Mouse (Mus musculus) heart, postnatal 0 days (tissue): ENCODE results near the gene Mrps16. TPM values are rescaled to one million over a fixed set of nuclear protein-coding genes. Genes with fewer than 3 reads are reported as not detected.
A peak's percentile ranks its signal among the peaks of the same experiment; 100 is the strongest.

Experiments
- ATAC-seq: fragments of 200-750 bp; cut with Nextera tagmentation; 2 replicates; pipeline ENCODE4 v1.8.0; 2017; ENCODE audit warnings: low read depth, moderate number of reproducible peaks, moderate library complexity; ENCODE audit not compliant: insufficient read depth
- DNase-seq: peaks from one replicate; pipeline ENCODE4 v3.0.0-alpha.2; 2016; ENCODE audit warnings: low spot score
- H3K27ac ChIP-seq: fragments of 300-500 bp; sonication (generic); 2 replicates; pipeline ENCODE4 v1.5.1; 2014; ENCODE audit warnings: low read depth, mild to moderate bottlenecking
- H3K27me3 ChIP-seq: fragments of 300-500 bp; sonication (generic); 2 replicates; pipeline ENCODE4 v1.6.1; 2014; ENCODE audit warnings: low read length, mixed read lengths; ENCODE audit not compliant: control insufficient read depth, insufficient read depth
- H3K36me3 ChIP-seq: fragments of 300-500 bp; sonication (generic); replicated peaks from 2 replicates; pipeline ENCODE4 v1.6.1; 2014; ENCODE audit warnings: low read length, mixed read lengths; ENCODE audit not compliant: control insufficient read depth, insufficient read depth
- H3K4me1 ChIP-seq: fragments of 300-500 bp; sonication (generic); 2 replicates; pipeline ENCODE4 v1.6.1; 2014; ENCODE audit warnings: antibody characterized with exemption; ENCODE audit not compliant: control insufficient read depth, insufficient read depth
- H3K4me2 ChIP-seq: fragments of 300-500 bp; sonication (generic); 2 replicates; pipeline ENCODE4 v1.6.1; 2014; ENCODE audit warnings: low read depth, mild to moderate bottlenecking, low read length, moderate library complexity
- H3K4me3 ChIP-seq: fragments of 300-500 bp; sonication (generic); 2 replicates; pipeline ENCODE4 v1.5.1; 2014; ENCODE audit warnings: low read depth, low read length
- H3K9ac ChIP-seq: fragments of 300-500 bp; sonication (generic); replicated peaks from 2 replicates; pipeline ENCODE4 v1.6.1; 2014; ENCODE audit warnings: low read depth, low read length, mixed read lengths
- H3K9me3 ChIP-seq: fragments of 300-500 bp; sonication (generic); replicated peaks from 2 replicates; pipeline ENCODE4 v1.6.1; 2016; ENCODE audit warnings: low read length; ENCODE audit not compliant: control insufficient read depth
- CTCF ChIP-seq: IDR thresholded peaks from 2 replicates; pipeline ENCODE4 v1.5.1; 2016; ENCODE audit warnings: antibody characterized with exemption, control low read depth, low read depth
- EP300 ChIP-seq: IDR thresholded peaks from 2 replicates; pipeline ENCODE4 v1.6.1; 2016; ENCODE audit warnings: antibody characterized with exemption, low read depth
- WGBS: fragments of 180-500 bp; shearing (Covaris S2); extraction: QIAGEN DNeasy Blood & Tissue Kit; methylation state at CpG from one replicate; pipeline ENCODE4 v1.1.7; 2014; 5-methylcytosine and 5-hydroxymethylcytosine counted together
- polyA plus RNA-seq: library from polyadenylated mRNA; unstranded; fragments of >200 nt; fragmentation: Nextera tagmentation; extraction: Ambion mirVana; gene quantifications from 2 replicates; pipeline ENCODE4 v1.2.1, GENCODE M21; 2015
- total RNA-seq: library from RNA; depleted of rRNA; stranded (reverse); fragments of >200 nt; gene quantifications from 2 replicates; pipeline ENCODE4 v1.2.3, GENCODE M21; 2014; ENCODE audit warnings: low replicate concordance; rRNA removed

Mrps16 gene
- total RNA-seq (67.4 and 79.3 TPM in 2 replicates), polyA plus RNA-seq (122 and 127 TPM in 2 replicates)

GRCm38 (mm10) chr14:20393205-20393913 is at the start of gene Mrps16:
Gene Mrps16 (minus strand): TSS chr14:20393634.
- Histone ChIP-seq H3K4me3 (peak within 1 kb of the TSS; percentile 74), H3K4me1 (peaks cover 9% of the 10 kb centered on the region), H3K9ac (peak within 1 kb of the TSS; percentile 84), H3K9me3 (no peaks in the 10 kb centered on the region), H3K4me2 (peak within 1 kb of the TSS; percentile 54), H3K27me3 (no peaks in the 10 kb centered on the region), H3K36me3 (peaks cover 13% of the 10 kb centered on the region; the same call in 1 of the 2 replicates), H3K27ac (peak within 1 kb of the TSS; percentile 94)
- DNase-seq, result peak; percentile 99
- ATAC-seq, result peak; percentile 94
- under 1% methylated on average over 65 of the region's 68 CpGs for WGBS
- TF ChIP-seq EP300 (peak; percentile 48; the same call in 1 of the 2 replicates), CTCF (peak; percentile 90)

- no peak for ATAC-seq
- Histone ChIP-seq H3K4me3 (no peak overlapping the region), H3K4me1 (no peaks in the 10 kb centered on the region), H3K4me2 (no peak overlapping the region), H3K27me3 (no peaks in the 10 kb centered on the region), H3K36me3 (no peaks in the 10 kb centered on the region), H3K9me3 (no peaks in the 10 kb centered on the region), H3K27ac (no peak overlapping the region), H3K9ac (no peak overlapping the region)
- 52% methylated on average over 17 of the region's 17 CpGs for WGBS
- no peak for TF ChIP-seq CTCF
- TF ChIP-seq EP300, result no peak
- DNase-seq, result no peak
These were observed 48.8 kb upstream of the Mrps16 start for GRCm38 (mm10) chr14:20442252-20442651.

- Histone ChIP-seq H3K27ac (no peak overlapping the region), H3K4me1 (no peaks in the 10 kb centered on the region), H3K9me3 (no peaks in the 10 kb centered on the region), H3K36me3 (no peaks in the 10 kb centered on the region), H3K4me3 (no peak overlapping the region), H3K4me2 (no peak overlapping the region), H3K9ac (no peak overlapping the region), H3K27me3 (no peaks in the 10 kb centered on the region)
- DNase-seq, result no peak
- no peak for ATAC-seq
- 64% methylated on average over 6 of the region's 6 CpGs for WGBS
- TF ChIP-seq EP300, result no peak
These were observed 43.5 kb upstream of the Mrps16 start for GRCm38 (mm10) chr14:20436976-20437375.

- H3K27ac ChIP-seq, result no peak overlapping the region
- H3K9ac ChIP-seq, result no peak overlapping the region
- no peaks in the 10 kb centered on the region for H3K27me3 ChIP-seq
- no peak for DNase-seq
- H3K4me3 ChIP-seq, result no peak overlapping the region
- no peaks in the 10 kb centered on the region for H3K36me3 ChIP-seq
- TF ChIP-seq EP300 (no peak), CTCF (no peak)
- WGBS, result 83% methylated on average over 4 of the region's 4 CpGs
- ATAC-seq, result no peak
- H3K9me3 ChIP-seq, result no peaks in the 10 kb centered on the region
- H3K4me2 ChIP-seq, result no peak overlapping the region
- no peaks in the 10 kb centered on the region for H3K4me1 ChIP-seq
These were observed 39.0 kb upstream of the Mrps16 start for GRCm38 (mm10) chr14:20432420-20432819.

GRCm38 (mm10) chr14:20431726-20432125 is 38.3 kb upstream of the Mrps16 start:
- H3K4me3 ChIP-seq, result no peak overlapping the region
- ATAC-seq, result no peak
- TF ChIP-seq EP300, result no peak
- TF ChIP-seq CTCF, result no peak
- no peak overlapping the region for H3K9ac ChIP-seq
- H3K9me3 ChIP-seq, result no peaks in the 10 kb centered on the region
- no peak for DNase-seq
- 58% methylated on average over 6 of the region's 6 CpGs for WGBS
- no peaks in the 10 kb centered on the region for H3K36me3 ChIP-seq
- H3K4me2 ChIP-seq, result no peak overlapping the region
- H3K27me3 ChIP-seq, result no peaks in the 10 kb centered on the region
- no peak overlapping the region for H3K27ac ChIP-seq
- H3K4me1 ChIP-seq, result no peaks in the 10 kb centered on the region

- 50% methylated on average over 1 of the region's 1 CpGs for WGBS
- TF ChIP-seq CTCF (no peak), EP300 (no peak)
- ATAC-seq, result no peak
These were observed 36.4 kb upstream of the Mrps16 start for GRCm38 (mm10) chr14:20429833-20430232.

More at GRCm38 (mm10) chr14:20429833-20430232, 36.4 kb upstream of the Mrps16 start:
- no peak overlapping the region for H3K4me3 ChIP-seq
- H3K27ac ChIP-seq, result no peak overlapping the region
- no peak overlapping the region for H3K9ac ChIP-seq
- no peak for DNase-seq
- H3K4me2 ChIP-seq, result no peak overlapping the region
- H3K9me3 ChIP-seq, result no peaks in the 10 kb centered on the region
- H3K4me1 ChIP-seq, result no peaks in the 10 kb centered on the region
- H3K27me3 ChIP-seq, result no peaks in the 10 kb centered on the region
- no peaks in the 10 kb centered on the region for H3K36me3 ChIP-seq
